1 mouse cellular context compared by ENCODE assay signal in the genomic region with DNA sequence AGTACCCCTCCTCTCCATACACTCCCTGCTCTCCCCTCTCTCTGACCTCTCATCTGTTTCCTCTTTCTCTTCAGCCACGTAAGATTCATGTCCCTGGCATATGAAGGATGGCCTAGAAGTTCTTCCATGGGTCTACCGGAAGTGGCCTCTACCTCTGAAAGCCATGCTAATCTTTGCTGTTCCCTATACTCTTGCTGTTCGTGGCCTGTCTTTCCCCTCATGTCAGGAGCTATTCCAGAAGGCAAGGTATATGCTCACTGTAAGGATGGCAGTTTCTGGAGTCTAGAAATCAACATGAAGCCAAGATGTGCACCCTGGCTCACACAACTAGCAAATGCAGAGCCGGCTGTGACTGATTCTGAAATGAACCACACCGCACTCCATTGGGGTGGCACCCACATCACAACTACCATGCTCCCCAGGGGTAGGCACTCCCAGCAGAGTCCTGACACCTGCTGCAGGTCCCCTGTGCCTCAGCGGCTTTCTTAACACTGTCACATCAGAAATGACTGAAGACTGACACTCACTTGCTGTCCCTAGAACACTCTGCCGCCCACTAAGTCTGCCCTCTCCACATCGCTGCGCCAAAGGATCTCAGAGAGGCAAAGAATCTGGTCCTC.
TF ChIP-seq lines count a peak whose summit lies in the region.

No protein-coding gene starts in this region.

TF ChIP-seq in MEL, 35 proteins besides CTCF, POLR2A, EP300 and RAD21:
- no peak for TF ChIP-seq CHD2 (IDR thresholded peaks at IDR 0.05; ENCODE audit: low read length)
- TF ChIP-seq SIN3A (IDR thresholded peaks at IDR 0.05; ENCODE audit: low read length): 0 out of 2 replicates have a peak, but pooled peaks have one; percentile 7
- no peak for TF ChIP-seq KAT2A (conservative IDR thresholded peaks at IDR 0.05; ENCODE audit: low read depth, low read length)
- TF ChIP-seq BHLHE40 (IDR thresholded peaks at IDR 0.05; ENCODE audit: borderline replicate concordance, low read depth, low read length): no peak
- TF ChIP-seq ZKSCAN1 (IDR thresholded peaks at IDR 0.05; ENCODE audit: low read depth, low read length): no peak
- TF ChIP-seq TBP (IDR thresholded peaks at IDR 0.05; ENCODE audit: low read depth, low read length): peak; percentile 62; the same call in 1 of the 2 replicates
TF ChIP-seq in MEL: peak in this region for 2.
